Mouse (Mus musculus) lung, adult 18-20 months (tissue): ENCODE measurements around the gene Gm10382.
A peak's percentile ranks its signal among the peaks of the same experiment; 100 is the strongest.
"Not testable (repeated sequence)": the region's sequence is repeated elsewhere in the genome, so short reads cannot be mapped to it uniquely, and the experiment has no call there.

ENCODE experiments used
- DNase-seq, 2 experiments: peaks; one replicate each; pipeline ENCODE4 v3.0.0; 2022; ENCODE audit warnings: mixed read lengths in 2 of 2

The Gm10382 gene

GRCm38 (mm10) chr5:125393622-125394603 lies 4.8 kb downstream of the Gm10382 start:
- DNase-seq, result peak; percentile 90 to 93

GRCm38 (mm10) chr5:125395008-125395407 lies 5.9 kb downstream of the Gm10382 start:
- no peak for DNase-seq

GRCm38 (mm10) chr5:125400903-125401302 lies 11.8 kb downstream of the Gm10382 start:
- DNase-seq, result peak in 1 of 2 experiments; percentile 56

GRCm38 (mm10) chr5:125402476-125402875 lies 13.4 kb downstream of the Gm10382 start:
- no peak for DNase-seq

- DNase-seq, result no peak
Measured at GRCm38 (mm10) chr5:125402991-125403390, 13.9 kb downstream of the Gm10382 start.

- DNase-seq, result no peak
Measured at GRCm38 (mm10) chr5:125403481-125404465, 14.7 kb downstream of the Gm10382 start.

- DNase-seq, result no peak
Measured at GRCm38 (mm10) chr5:125404536-125404902, 15.4 kb downstream of the Gm10382 start.

- DNase-seq, result peak in 1 of 2 experiments; percentile 60
Measured at GRCm38 (mm10) chr5:125404903-125405545, 15.9 kb downstream of the Gm10382 start.

GRCm38 (mm10) chr5:125405546-125406248 lies 16.6 kb downstream of the Gm10382 start:
- peak; percentile 85 to 87 for DNase-seq

- DNase-seq, result peak; percentile 84 to 87
Measured at GRCm38 (mm10) chr5:125406322-125407016, 17.3 kb downstream of the Gm10382 start.

GRCm38 (mm10) chr5:125407020-125407830 lies 18.1 kb downstream of the Gm10382 start:
- DNase-seq, result no peak

GRCm38 (mm10) chr5:125407910-125408575 lies 18.9 kb downstream of the Gm10382 start:
- DNase-seq, result no peak

GRCm38 (mm10) chr5:125408842-125409241 lies 19.7 kb downstream of the Gm10382 start:
- peak; percentile 75 to 77 for DNase-seq

GRCm38 (mm10) chr5:125409348-125410090 lies 20.4 kb downstream of the Gm10382 start:
- DNase-seq, result no peak

GRCm38 (mm10) chr5:125411972-125412530 lies 22.9 kb downstream of the Gm10382 start:
- peak in 1 of 2 experiments; percentile 64 for DNase-seq

- DNase-seq, result not testable (repeated sequence)
Measured at GRCm38 (mm10) chr5:125412536-125412935, 23.4 kb downstream of the Gm10382 start.

GRCm38 (mm10) chr5:125413763-125414162 lies 24.6 kb downstream of the Gm10382 start:
- no peak for DNase-seq

GRCm38 (mm10) chr5:125416183-125416582 lies 27.1 kb downstream of the Gm10382 start:
- no peak for DNase-seq

- no peak for DNase-seq
Measured at GRCm38 (mm10) chr5:125418636-125419035, 29.5 kb downstream of the Gm10382 start.
